Mouse (Mus musculus): Measurements from ENCODE around the gene Lfng.

DNA sequence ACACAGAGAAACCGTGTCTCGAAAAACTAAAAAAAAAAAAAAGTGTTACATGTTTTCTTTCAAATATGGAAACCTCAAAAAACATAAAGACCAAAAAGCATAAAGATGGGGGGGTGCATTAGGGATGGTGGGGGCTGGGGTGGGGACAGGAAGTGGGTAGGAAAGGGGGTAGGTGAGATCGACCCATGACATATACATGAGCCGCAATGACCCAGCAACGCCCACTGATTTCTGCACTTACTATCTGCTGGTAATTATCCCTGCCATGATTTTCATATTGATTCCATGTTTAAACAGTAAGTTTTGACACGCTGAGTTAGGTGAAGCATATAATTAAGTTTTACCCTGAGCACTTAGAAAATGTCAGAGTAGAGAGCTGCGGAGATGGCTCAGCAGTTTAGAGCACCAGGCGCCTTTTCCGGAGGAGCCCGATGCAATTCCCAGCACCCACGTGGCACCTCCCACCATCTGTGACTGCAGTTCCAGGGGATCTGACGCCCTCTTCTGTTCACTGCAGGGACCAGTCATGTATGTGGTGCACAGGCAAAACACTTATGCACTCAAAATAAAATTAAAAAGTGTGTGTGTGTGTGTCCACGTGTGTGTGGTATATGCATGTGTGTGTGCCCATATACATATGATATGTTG, 36.8 kb upstream of the Lfng start:
- TF ChIP-seq CTCF (IDR thresholded peaks at IDR 0.05; ENCODE audit: borderline replicate concordance, insufficient read depth, low read depth, low read length) (no peak), POLR2A (IDR thresholded peaks at IDR 0.05; ENCODE audit: borderline replicate concordance, insufficient read depth, low read length) (no peak)

Data from cerebellum, adult 2 months (tissue).